Mouse (Mus musculus) right cerebral cortex, postnatal 4 days (tissue): Measurements from ENCODE around the gene Gm9112.
"Not testable (repeated sequence)": the region's sequence is repeated elsewhere in the genome, so short reads cannot be mapped to it uniquely, and the experiment has no call there.

Source experiments
- DNase-seq: peaks from one replicate; pipeline ENCODE4 v3.0.0-alpha.2; 2022

Gm9112 gene

DNA sequence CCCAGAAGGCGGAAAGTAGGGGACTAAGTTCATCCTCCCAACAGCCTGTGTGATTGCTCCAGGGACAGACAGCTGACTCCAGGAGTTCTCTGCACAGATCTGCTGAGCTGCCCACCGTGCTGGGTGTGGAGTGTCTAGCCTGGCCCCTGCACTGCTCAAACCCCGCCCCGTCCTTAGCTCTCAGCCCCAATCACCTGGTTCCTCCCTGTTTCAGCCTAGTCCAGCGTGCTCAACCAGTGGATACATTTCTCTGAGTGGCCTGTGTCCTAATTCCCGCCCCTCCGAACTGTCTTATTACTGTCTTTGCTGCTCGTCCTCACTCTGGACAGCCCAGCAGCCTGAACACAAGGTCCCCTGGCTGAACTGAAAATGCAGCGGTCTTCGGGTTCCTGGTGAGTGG, at the start of gene Gm9112, which contains the start of gene Dmrtc1b:
Gene Gm9112 (minus strand): TSS at position 101 of the 400 bp plus-strand sequence.
Gene Dmrtc1b (plus strand): TSS at position 331 of the 400 bp plus-strand sequence.
- not testable (repeated sequence) for DNase-seq

DNA sequence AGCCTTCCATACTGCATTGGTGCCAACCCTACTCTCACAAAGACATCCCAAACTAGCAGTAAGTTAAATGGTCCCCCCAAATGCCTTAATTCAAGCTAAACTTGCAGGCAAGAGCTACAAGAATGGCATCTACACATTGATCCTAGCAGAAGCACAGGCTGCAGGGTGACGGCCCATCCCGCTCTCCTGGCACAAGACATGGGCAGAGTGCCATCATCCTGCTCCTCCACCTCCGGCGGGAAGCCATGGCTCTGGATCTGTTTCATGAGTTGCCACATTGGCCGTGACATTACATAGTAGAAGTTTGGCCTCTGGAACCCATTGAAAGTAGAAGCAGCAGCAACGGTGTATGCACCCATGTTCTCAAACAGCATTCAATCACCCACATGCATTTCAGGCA, 16.8 kb upstream of the Gm9112 start:
- DNase-seq = not testable (repeated sequence)

DNA sequence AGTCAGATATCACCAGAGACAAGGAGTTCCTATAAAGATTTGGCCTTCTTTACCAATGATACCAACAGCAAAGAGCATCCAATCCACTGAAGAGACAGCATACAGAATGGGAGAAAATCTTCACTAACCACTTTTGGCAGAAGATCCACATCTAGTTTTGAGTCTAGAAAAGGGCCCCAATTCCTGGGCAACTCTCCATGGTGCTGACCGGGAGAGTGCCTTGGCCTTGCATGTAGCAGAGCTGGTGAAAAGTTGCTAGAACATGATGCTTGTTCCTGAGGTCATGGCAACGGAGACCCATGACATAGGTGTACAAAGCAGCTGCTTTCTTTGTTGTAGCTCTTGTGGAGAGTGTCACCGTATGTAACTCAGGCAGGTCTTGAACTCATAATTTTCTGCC, 6.8 kb downstream of the Gm9112 start:
- not testable (repeated sequence) for DNase-seq

DNA sequence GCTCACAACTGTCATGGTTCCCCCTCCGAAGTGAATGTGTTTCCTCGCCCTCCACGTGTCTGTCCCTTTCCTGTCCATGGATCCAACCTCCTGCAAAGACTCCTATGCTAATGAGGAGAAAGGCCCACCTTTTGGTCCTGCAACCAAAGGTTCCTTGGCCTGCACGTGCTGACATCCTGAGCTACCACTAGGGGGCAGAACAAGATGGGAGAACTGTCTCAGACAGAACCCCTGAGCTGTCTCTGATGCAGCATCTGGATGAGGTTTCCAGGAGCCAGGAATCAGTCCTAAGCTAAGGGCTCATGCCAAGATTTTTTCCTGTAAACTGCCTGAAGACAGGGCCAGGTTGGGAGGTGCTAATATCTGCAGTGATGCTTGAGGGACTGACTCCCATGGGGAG, 18.2 kb downstream of the Gm9112 start:
- peak; percentile 3 for DNase-seq

- not testable (repeated sequence) for DNase-seq
Observed at GRCm38 (mm10) chrX:102686872-102687271, 20.6 kb downstream of the Gm9112 start, which contains the start of gene Gm3880. Gm3880 (minus strand) TSS chrX:102686972.

GRCm38 (mm10) chrX:102684706-102685105, 22.7 kb downstream of the Gm9112 start:
- DNase-seq = not testable (repeated sequence)

DNA sequence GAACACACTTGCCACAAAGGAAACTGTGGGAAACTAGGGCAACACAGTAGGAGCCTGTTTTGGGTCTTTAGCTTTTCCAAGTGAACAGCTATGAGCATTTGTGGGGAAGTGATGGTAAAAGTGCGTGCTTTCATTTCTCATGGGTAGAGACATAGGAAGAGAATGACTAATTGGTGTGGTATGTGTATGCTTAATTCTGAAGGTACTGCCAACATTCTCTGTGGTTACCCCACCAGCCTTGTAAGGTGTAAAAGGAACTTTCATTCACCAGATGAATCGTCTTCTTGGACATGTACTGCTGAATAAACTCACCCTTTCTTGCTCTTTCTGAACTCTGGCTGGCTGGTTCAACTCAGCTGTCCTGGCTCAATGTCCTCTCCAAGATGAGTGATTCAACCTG, 40.8 kb downstream of the Gm9112 start:
- DNase-seq = no peak

GRCm38 (mm10) chrX:102660712-102661111, 46.7 kb downstream of the Gm9112 start:
- no peak for DNase-seq
